Mouse (Mus musculus) heart, embryonic 12.5 days (tissue): ENCODE results near the gene Grasp. TPM values are rescaled to one million over a fixed set of nuclear protein-coding genes. Genes with fewer than 3 reads are reported as not detected.
A peak's percentile ranks its signal among the peaks of the same experiment; 100 is the strongest.

Source experiments
- ATAC-seq: fragments of 200-750 bp; cut with Nextera tagmentation; 2 replicates; pipeline ENCODE4 v1.8.0; 2017; ENCODE audit warnings: moderate TSS enrichment, moderate library complexity; ENCODE audit not compliant: insufficient number of reproducible peaks, low FRiP score
- H3K27ac ChIP-seq: fragments of 300-500 bp; sonication (generic); 2 replicates; pipeline ENCODE4 v1.5.1; 2016; ENCODE audit warnings: mild to moderate bottlenecking, moderate library complexity; ENCODE audit not compliant: poor library complexity, severe bottlenecking
- H3K27me3 ChIP-seq: fragments of 300-500 bp; sonication (generic); replicated peaks from 2 replicates; pipeline ENCODE4 v1.6.1; 2016; ENCODE audit warnings: mild to moderate bottlenecking, moderate library complexity
- H3K36me3 ChIP-seq: fragments of 300-500 bp; sonication (generic); 2 replicates; pipeline ENCODE4 v1.6.1; 2016; ENCODE audit warnings: mild to moderate bottlenecking, moderate library complexity
- H3K4me1 ChIP-seq: fragments of 300-500 bp; sonication (generic); replicated peaks from 2 replicates; pipeline ENCODE4 v1.6.1; 2016; ENCODE audit warnings: mild to moderate bottlenecking
- H3K4me2 ChIP-seq: fragments of 300-500 bp; sonication (generic); 2 replicates; pipeline ENCODE4 v1.6.1; 2016; ENCODE audit warnings: mild to moderate bottlenecking, moderate library complexity
- H3K4me3 ChIP-seq: fragments of 300-500 bp; sonication (generic); 2 replicates; pipeline ENCODE4 v1.5.1; 2016; ENCODE audit warnings: mild to moderate bottlenecking
- H3K9ac ChIP-seq: fragments of 300-500 bp; sonication (generic); 2 replicates; pipeline ENCODE4 v1.6.1; 2016; ENCODE audit warnings: mild to moderate bottlenecking, moderate library complexity
- H3K9me3 ChIP-seq: fragments of 300-500 bp; sonication (generic); replicated peaks from 2 replicates; pipeline ENCODE4 v1.6.1; 2016; ENCODE audit warnings: mild to moderate bottlenecking, moderate library complexity
- WGBS: fragments of 180-500 bp; shearing (Covaris S2); methylation state at CpG from one replicate; pipeline ENCODE4 v1.1.7; 2016; 5-methylcytosine and 5-hydroxymethylcytosine counted together
- polyA plus RNA-seq: library from polyadenylated mRNA; unstranded; fragments of >200 nt; fragmentation: Nextera tagmentation; extraction: Ambion mirVana; gene quantifications from 2 replicates; pipeline ENCODE4 v1.2.1, GENCODE M21; 2016

Gene Grasp
- polyA plus RNA-seq, 1 experiment from 2014 or later, result 6.6 TPM

DNA sequence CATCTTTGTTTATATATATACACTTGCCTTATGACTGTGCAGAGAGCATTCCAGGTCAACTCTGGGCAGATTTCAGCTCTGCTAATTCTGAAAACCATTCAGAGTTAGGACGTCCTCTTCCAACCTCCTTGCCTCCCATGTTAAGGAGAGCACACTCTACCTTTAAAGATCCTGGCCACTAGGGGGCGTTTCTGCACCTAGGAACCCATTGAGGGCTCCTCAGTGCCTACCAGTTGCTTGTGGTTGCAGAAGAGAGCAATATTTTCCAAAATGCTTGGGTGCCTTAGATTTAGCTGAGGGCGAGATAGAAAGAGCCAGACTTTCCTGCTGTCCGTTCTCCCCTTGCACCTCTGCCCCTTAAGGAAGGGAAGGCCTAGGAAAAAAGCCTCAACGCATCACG, 13.8 kb upstream of the Grasp start:
- WGBS, result 66% methylated on average over 6 of the region's 6 CpGs
- H3K36me3 ChIP-seq, result peaks cover 72% of the 10 kb centered on the region

GRCm38 (mm10) chr15:101210998-101211613, 12.9 kb upstream of the Grasp start:
- H3K9me3 ChIP-seq, result no peaks in the 10 kb centered on the region
- H3K9ac ChIP-seq, result no peak overlapping the region
- 90% methylated on average over 14 of the region's 14 CpGs for WGBS
- peaks cover 67% of the 10 kb centered on the region for H3K36me3 ChIP-seq
- H3K4me1 ChIP-seq, result no peaks in the 10 kb centered on the region
- H3K4me2 ChIP-seq, result no peak overlapping the region
- no peak; the same call in 1 of the 2 replicates for ATAC-seq
- no peaks in the 10 kb centered on the region for H3K27me3 ChIP-seq
- no peak overlapping the region for H3K4me3 ChIP-seq
- H3K27ac ChIP-seq, result no peak overlapping the region

More for the DNA sequence above, 13.8 kb upstream of the Grasp start:
- no peak for ATAC-seq
- Histone ChIP-seq H3K4me2 (no peak overlapping the region), H3K9ac (no peak overlapping the region), H3K4me1 (no peaks in the 10 kb centered on the region), H3K27me3 (no peaks in the 10 kb centered on the region), H3K27ac (no peak overlapping the region), H3K4me3 (no peak overlapping the region), H3K9me3 (no peaks in the 10 kb centered on the region)

GRCm38 (mm10) chr15:101212435-101212834, 11.6 kb upstream of the Grasp start:
- WGBS, result 87% methylated on average over 14 of the region's 14 CpGs
- H3K9ac ChIP-seq, result no peak overlapping the region
- H3K4me3 ChIP-seq, result no peak overlapping the region
- peaks cover 54% of the 10 kb centered on the region for H3K36me3 ChIP-seq
- no peak overlapping the region for H3K4me2 ChIP-seq
- ATAC-seq, result no peak
- H3K27ac ChIP-seq, result no peak overlapping the region
- no peaks in the 10 kb centered on the region for H3K4me1 ChIP-seq
- no peaks in the 10 kb centered on the region for H3K27me3 ChIP-seq
- no peaks in the 10 kb centered on the region for H3K9me3 ChIP-seq

GRCm38 (mm10) chr15:101215136-101215535, 8.9 kb upstream of the Grasp start:
- Histone ChIP-seq H3K9me3 (no peaks in the 10 kb centered on the region), H3K36me3 (peaks cover 33% of the 10 kb centered on the region), H3K4me1 (no peaks in the 10 kb centered on the region), H3K27me3 (no peaks in the 10 kb centered on the region), H3K4me2 (no peak overlapping the region), H3K4me3 (no peak overlapping the region), H3K27ac (no peak overlapping the region), H3K9ac (no peak overlapping the region)
- whole genome bisulfite sequencing, result 68% methylated on average over 2 of the region's 2 CpGs
- ATAC-seq, result no peak

GRCm38 (mm10) chr15:101216036-101216435, 8.0 kb upstream of the Grasp start:
- no peaks in the 10 kb centered on the region for H3K9me3 ChIP-seq
- H3K4me2 ChIP-seq, result no peak overlapping the region
- peaks cover 4% of the 10 kb centered on the region for H3K4me1 ChIP-seq
- H3K9ac ChIP-seq, result no peak overlapping the region
- ATAC-seq, result no peak
- H3K27ac ChIP-seq, result no peak overlapping the region
- H3K36me3 ChIP-seq, result peaks cover 27% of the 10 kb centered on the region
- H3K27me3 ChIP-seq, result no peaks in the 10 kb centered on the region
- no peak overlapping the region for H3K4me3 ChIP-seq
- 81% methylated on average over 4 of the region's 4 CpGs for WGBS

DNA sequence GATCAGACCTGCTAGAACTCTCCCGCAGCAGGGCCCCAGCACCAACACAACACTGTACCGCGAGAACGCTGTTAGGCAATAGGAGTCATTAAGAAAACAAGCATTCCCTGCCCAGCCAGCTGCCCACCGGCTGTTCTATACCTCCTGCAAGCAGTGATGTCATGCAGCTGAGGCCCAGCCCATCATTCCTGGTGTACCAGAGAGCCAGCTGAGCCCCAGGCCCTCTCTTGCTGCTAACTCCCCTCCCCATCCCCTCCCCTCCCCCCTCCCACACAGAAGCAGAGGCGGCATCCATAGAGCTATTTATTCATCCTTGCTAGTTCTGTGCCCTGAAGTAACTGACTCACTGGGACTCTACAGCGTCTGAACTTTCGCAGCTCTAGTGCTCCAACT, 3.1 kb upstream of the Grasp start:
- H3K36me3 ChIP-seq, result no peaks in the 10 kb centered on the region
- no peaks in the 10 kb centered on the region for H3K9me3 ChIP-seq
- WGBS, result 9% methylated on average over 8 of the region's 8 CpGs
- H3K4me1 ChIP-seq, result peaks cover 23% of the 10 kb centered on the region
- H3K27ac ChIP-seq, result no peak overlapping the region
- peak overlapping the region; percentile 66 for H3K4me2 ChIP-seq
- no peak overlapping the region for H3K9ac ChIP-seq
- ATAC-seq, result no peak
- no peak overlapping the region for H3K4me3 ChIP-seq
- H3K27me3 ChIP-seq, result peaks cover 22% of the 10 kb centered on the region

DNA sequence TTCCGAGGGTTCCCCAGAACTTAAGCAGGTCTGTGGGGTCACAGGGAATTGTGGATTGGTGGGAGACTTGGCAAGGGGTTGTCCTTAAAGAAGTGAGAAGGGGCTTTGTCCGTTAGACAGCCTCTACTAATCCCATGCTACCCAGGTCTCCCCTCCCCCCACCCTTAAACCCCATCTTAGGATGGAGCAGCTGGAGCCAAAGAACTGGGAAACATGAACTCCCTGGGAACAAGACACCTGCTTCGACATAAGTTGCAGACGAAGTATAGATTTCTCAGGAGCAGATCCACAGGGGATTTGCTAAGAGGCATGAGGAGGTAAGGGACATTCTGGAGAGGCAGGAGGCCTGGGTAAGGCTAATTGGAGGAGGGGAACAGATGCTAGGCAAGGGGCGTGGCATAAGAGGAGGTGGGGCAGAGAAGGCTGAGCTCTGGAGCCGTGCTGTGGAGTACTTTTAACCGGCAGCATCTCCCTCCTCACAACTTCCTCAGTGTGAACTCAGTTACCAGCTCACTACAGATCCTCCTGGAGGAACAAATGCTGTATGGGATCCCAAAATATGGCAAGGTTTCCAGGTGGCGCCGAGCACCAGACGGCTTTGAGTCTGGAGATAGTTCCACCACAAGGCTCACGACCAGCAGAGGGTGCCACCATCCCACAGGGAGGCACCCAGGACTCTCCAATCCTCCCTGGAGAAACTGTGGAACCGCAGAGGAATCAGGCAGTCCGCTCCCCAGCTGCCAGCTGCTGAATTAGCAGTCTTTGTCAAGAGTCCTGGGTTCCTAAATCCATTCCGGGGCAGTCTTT, 2.5 kb upstream of the Grasp start:
- Histone ChIP-seq H3K4me3 (peak overlapping the region; percentile 35), H3K27ac (no peak overlapping the region), H3K4me2 (peak overlapping the region; percentile 66), H3K36me3 (no peaks in the 10 kb centered on the region), H3K4me1 (peaks cover 27% of the 10 kb centered on the region), H3K9me3 (no peaks in the 10 kb centered on the region), H3K27me3 (peaks cover 23% of the 10 kb centered on the region), H3K9ac (peak overlapping the region; percentile 17; the same call in 1 of the 2 replicates)
- ATAC-seq, result 0 out of 2 replicates have a peak, but pooled peaks have one; percentile 27
- 2% methylated on average over 14 of the region's 14 CpGs for WGBS

DNA sequence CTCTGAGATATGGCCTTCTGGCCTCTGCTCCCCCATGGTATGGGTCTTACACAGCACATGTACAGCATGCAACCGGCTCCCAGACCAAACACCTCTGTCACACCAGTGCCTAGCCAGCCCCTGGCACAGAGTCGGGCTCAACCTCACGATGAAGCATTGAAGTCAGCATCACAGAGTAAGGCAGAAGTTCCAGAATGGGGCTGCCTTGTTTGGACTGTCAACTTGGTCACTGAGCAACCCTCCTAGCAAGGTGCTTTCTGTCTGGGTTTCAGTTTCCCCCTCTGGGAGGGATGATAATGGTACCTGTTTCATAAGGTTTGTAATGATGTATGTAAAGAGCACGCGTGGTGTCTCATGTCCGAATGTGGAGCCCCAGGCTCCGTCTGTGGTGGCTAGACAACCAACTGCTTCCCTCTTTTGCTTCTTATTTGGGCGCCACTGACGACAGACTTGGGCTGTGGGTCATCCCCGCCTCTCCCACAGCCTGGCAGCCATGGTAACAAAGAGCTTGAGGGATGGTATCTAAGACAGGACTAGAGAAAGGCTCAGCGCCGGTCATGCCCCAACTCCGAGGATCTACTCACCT, 998 bp upstream of the Grasp start:
- no peaks in the 10 kb centered on the region for H3K36me3 ChIP-seq
- ATAC-seq, result no peak
- H3K27ac ChIP-seq, result no peak overlapping the region
- H3K27me3 ChIP-seq, result peaks cover 23% of the 10 kb centered on the region
- peak overlapping the region; percentile 89; the same call in 1 of the 2 replicates for H3K4me2 ChIP-seq
- no peaks in the 10 kb centered on the region for H3K9me3 ChIP-seq
- peaks cover 40% of the 10 kb centered on the region for H3K4me1 ChIP-seq
- H3K9ac ChIP-seq, result 0 out of 2 replicates have a peak overlapping the region, but pooled peaks have one; percentile 87
- H3K4me3 ChIP-seq, result no peak overlapping the region
- 39% methylated on average over 13 of the region's 13 CpGs for WGBS

GRCm38 (mm10) chr15:101223596-101223995, 392 bp upstream of the Grasp start:
- Histone ChIP-seq H3K9ac (peak overlapping the region; percentile 87; the same call in 1 of the 2 replicates), H3K27ac (no peak overlapping the region), H3K4me3 (peak overlapping the region; percentile 85), H3K27me3 (peaks cover 23% of the 10 kb centered on the region), H3K4me2 (peak overlapping the region; percentile 89), H3K36me3 (no peaks in the 10 kb centered on the region), H3K4me1 (peaks cover 46% of the 10 kb centered on the region), H3K9me3 (no peaks in the 10 kb centered on the region)
- no peak for ATAC-seq
- WGBS, result 5% methylated on average over 5 of the region's 5 CpGs

- H3K4me3 ChIP-seq, result peak overlapping the region; percentile 85
- ATAC-seq, result no peak
- peaks cover 23% of the 10 kb centered on the region for H3K27me3 ChIP-seq
- peaks cover 50% of the 10 kb centered on the region for H3K4me1 ChIP-seq
- H3K27ac ChIP-seq, result peak overlapping the region; percentile 72
- peaks cover 11% of the 10 kb centered on the region for H3K36me3 ChIP-seq
- no peaks in the 10 kb centered on the region for H3K9me3 ChIP-seq
- WGBS, result 7% methylated on average over 14 of the region's 14 CpGs
- peak overlapping the region; percentile 87 for H3K9ac ChIP-seq
- H3K4me2 ChIP-seq, result peak overlapping the region; percentile 89
Observed at GRCm38 (mm10) chr15:101224977-101225376, 989 bp downstream of the Grasp start.

DNA sequence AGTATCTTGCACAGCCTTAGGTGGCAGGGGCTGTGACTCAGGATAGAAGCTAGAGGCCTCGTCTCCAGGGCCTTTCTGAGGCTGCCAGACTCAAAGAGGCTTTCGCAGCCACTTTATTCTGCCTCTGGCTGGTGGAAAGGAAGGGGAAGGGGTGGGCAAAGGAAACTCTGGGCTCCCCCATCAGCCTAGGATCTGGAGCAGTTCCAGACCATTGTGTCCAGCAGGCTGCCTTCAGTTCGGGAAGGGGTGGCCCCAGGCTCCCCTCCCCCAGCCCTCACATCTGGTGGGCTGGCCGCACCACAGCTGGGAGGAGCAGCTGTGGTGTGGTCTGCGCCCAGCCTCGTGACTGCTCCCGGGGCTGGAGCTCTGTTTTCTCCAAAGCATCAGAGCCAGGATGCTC, 4.0 kb downstream of the Grasp start:
- Histone ChIP-seq H3K36me3 (peaks cover 41% of the 10 kb centered on the region), H3K9me3 (no peaks in the 10 kb centered on the region), H3K4me2 (peak overlapping the region; percentile 39; the same call in 1 of the 2 replicates), H3K27me3 (peaks cover 28% of the 10 kb centered on the region), H3K27ac (peak overlapping the region; percentile 75), H3K4me3 (no peak overlapping the region; the same call in 1 of the 2 replicates), H3K4me1 (peaks cover 46% of the 10 kb centered on the region), H3K9ac (peak overlapping the region; percentile 25; the same call in 1 of the 2 replicates)
- 21% methylated on average over 7 of the region's 7 CpGs for WGBS
- ATAC-seq, result peak; percentile 80
